Mouse (Mus musculus): ENCODE results near the gene Pik3r2. TPM values are rescaled to one million over a fixed set of nuclear protein-coding genes. Genes with fewer than 3 reads are reported as not detected.
"Not testable (repeated sequence)": the region's sequence is repeated elsewhere in the genome, so short reads cannot be mapped to it uniquely, and the experiment has no call there.

The Pik3r2 gene
- 10 to 100 TPM; 13.3 to 15.1 TPM for total RNA-seq (2021)
- long read RNA-seq, experiment 1, transcript Pik3r2-201 (16 exons, 3,165 nt) = major isoform, 29 of 42 reads
- long read RNA-seq, experiment 1, partial matches to known transcripts = 6 of 42 reads
- long read RNA-seq, experiment 1, other reads (novel, unspliced or antisense) = 7 of 42 reads
- long read RNA-seq, experiment 2, transcript Pik3r2-201 (16 exons, 3,165 nt) = major isoform, 29 of 40 reads
- long read RNA-seq, experiment 2, partial matches to known transcripts = 9 of 40 reads
- long read RNA-seq, experiment 2, other reads (novel, unspliced or antisense) = 2 of 40 reads

DNA sequence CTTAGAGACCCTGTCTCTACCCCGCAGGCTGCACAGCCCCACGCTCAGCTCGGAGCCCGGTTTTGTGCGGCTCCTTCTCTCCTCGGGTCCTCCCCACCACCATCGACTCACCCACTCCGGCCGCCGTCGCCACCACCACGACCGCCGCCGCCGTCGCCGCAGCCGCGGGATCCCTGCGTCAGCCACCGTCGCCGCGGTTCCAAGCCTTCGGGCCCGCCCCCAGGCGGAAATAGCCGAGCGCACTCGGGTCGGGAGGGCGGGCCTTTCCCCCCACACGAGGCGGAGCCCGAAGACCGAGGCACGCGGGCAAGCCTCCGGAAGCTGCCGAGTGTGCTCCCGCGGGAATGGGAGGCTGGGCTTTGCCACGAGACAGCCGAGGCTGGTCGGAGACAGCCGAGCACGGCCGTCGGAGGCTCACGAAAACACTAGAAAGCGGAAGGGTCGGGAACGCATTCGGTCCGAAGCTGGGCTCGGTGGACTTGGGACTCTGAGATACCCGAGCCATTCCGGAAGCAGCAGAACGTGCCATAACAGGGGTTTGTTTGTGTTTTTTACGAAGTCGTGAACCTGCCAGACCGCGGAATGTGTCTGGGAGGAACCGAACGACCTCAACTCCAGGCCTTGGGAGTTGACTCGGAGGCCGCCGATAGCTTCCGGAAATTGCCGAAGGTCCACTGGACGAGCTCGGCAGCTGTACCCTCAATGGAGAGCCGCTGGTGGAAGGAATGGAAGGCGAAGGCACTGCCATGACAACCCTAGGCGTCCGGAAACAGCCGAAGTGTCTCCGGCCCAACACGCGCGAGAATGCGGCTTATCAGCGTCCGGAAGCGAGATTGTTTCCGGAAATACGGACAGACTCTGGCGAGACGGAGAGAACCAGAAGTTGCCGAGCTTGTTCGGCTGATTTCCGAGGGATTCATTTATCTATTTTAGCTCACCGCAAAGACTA lies at the start of gene Pik3r2:
Gene Pik3r2, minus strand, starts transcription at position 218 of the 949 bp plus-strand sequence.
- DNase-seq (ENCODE audit: low spot score) = peak; percentile 98

GRCm38 (mm10) chr8:70825816-70826215 lies 49.3 kb upstream of the Pik3r2 start:
- DNase-seq (ENCODE audit: low spot score) = peak; percentile 73

GRCm38 (mm10) chr8:70823802-70824201 lies 47.3 kb upstream of the Pik3r2 start:
- DNase-seq (ENCODE audit: low spot score) = peak; percentile 61

DNA sequence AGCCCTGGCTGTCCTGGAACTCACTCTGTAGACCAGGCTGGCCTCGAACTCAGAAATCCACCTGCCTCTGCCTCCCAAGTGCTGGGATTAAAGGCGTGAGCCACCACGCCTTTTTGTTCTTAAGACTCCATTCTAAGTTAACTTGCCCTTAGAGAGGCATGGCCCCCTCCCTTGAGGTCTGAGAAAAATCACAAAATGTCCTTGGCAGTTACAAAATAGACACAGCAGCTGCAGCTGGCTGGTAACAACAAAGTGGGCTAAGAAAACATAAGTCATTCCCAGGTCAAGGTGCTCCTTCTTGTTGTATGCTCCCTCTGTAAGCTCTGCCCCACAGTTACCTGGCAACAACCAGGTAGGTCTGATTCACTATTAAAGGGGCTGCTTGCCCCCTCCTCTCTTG lies 46.1 kb upstream of the Pik3r2 start:
- DNase-seq (ENCODE audit: low spot score) = not testable (repeated sequence)

DNA sequence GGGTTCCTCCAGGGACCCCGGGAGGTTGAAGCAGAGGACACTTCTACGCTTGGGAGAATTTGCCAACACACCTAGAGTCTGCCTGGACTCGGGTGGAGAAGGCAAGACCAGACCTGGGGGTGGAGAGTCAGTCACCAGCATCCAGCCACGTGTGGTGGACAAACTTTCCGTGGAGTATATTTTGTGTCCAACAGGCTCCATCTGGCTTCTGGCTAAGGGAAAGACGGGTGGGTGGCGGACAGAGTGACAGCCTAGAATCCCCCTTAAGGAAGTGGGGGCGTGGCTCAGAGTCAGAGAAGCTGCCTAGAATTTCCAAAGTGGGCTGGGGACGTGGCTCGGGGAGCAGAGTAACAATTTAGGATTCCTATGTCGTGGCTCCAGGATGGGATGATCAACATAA lies 45.5 kb upstream of the Pik3r2 start:
- DNase-seq (ENCODE audit: low spot score) = no peak

GRCm38 (mm10) chr8:70821399-70821962 lies 45.0 kb upstream of the Pik3r2 start:
- peak; percentile 80 for DNase-seq (ENCODE audit: low spot score)

- peak; percentile 73 for DNase-seq (ENCODE audit: low spot score)
Observed at GRCm38 (mm10) chr8:70820101-70820935, 43.8 kb upstream of the Pik3r2 start.

- peak; percentile 59 for DNase-seq (ENCODE audit: low spot score)
Observed at GRCm38 (mm10) chr8:70816679-70817078, 40.2 kb upstream of the Pik3r2 start.

DNA sequence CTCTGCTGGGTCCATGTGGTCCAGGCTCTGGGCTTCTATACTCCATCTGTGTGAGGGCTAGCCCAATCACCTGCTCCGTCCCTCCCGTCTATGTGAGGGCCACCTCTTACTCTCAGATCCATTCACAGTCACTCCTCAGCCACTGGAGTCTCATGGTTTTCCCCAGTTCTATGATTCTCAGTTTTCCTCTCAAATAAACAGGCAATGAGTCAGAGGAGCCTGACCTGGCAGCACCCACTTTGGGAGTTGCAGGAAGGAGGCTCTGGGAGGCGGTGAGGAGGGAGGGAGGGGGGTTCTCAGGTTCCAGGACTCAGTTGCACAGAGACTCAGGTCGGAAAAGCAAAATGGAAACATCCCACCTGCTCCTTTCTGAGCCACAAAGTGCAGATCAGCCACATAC lies 36.4 kb upstream of the Pik3r2 start:
- no peak for DNase-seq (ENCODE audit: low spot score)

DNA sequence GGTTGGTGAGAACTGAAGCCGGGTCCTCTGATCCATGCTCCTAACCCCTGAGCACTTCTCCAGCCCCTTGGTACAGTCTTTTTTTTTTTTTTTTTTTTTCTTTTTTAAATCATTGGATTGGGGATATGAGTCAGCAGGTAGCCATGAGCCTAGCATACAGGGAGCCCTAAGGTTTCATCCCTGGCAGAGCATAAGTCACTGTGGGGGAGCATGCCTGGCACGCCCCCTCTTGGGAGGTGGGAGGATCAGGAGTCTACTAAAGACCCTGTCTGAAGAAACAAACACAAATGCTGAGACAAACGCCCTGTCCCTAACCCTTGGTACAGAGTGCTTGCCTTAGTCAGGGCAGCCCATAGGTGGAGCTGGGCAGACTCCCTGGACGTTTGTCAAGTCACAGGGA lies 35.5 kb upstream of the Pik3r2 start:
- no peak for DNase-seq (ENCODE audit: low spot score)

- DNase-seq (ENCODE audit: low spot score) = no peak
Observed at GRCm38 (mm10) chr8:70810962-70811680, 34.6 kb upstream of the Pik3r2 start.

DNA sequence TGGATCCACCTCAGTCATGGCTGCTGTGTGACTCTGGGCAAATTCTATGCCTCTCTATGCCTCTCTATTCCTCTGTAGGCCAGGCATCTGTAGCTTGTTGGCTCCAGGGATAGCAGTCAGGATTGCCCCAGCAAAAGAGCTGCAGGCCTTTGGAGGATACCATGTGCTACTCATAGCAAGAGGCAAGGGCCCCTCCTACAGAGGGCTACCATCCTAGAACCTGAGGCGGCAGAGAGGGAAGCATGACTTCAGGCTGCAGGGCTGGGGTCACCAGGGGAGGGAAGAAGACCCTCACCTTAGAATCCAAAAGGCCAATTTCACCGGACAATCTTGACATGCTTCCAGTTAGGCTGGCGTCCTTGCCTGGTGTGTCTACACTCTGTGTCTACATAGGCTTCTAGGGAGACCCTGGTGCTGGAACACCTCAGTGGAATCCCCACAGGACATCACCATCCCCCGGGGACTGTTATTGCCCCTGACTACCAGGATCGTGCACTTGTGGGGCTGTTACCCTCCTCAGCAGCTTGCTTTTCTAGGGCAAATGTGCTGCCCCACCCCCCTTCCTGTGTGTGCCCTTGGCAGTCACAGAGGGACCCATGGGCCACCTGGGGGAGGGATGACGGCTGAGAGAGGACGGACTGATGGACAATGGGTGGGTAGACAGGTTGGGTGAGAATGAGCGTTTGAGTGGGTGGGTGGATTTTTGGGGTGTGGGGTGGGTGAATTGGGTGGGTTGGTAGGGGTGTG lies 32.6 kb upstream of the Pik3r2 start:
- DNase-seq (ENCODE audit: low spot score) = no peak

- no peak for DNase-seq (ENCODE audit: low spot score)
Observed at GRCm38 (mm10) chr8:70808239-70808638, 31.7 kb upstream of the Pik3r2 start, which contains the start of gene Il12rb1. TSS of gene Il12rb1 (plus strand) at chr8:70808449.

DNA sequence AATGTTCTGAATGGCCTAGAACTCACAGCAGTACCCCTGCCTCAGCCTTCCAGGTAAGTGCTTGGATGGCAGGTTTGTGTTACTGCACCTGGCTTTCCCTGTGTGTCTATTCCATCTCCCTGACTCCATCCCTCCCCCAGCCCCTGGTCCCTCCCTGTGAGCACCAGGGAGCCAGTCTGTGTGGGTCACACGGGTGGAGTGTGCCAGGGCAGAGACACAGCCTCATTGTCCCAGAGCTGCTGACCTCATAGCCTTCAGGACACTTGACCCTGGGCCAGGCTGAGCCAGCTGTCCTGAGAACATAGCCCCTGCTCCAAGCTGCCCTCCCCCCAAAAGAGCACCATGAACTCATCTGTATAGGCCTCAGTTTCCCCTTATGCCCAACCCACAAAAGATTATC lies 30.8 kb upstream of the Pik3r2 start:
- DNase-seq (ENCODE audit: low spot score) = no peak

GRCm38 (mm10) chr8:70806541-70806940 lies 30.0 kb upstream of the Pik3r2 start:
- DNase-seq (ENCODE audit: low spot score) = no peak

- DNase-seq (ENCODE audit: low spot score) = peak; percentile 89
Observed at GRCm38 (mm10) chr8:70804481-70805206, 28.1 kb upstream of the Pik3r2 start, which contains the start of gene Mast3. TSS of gene Mast3 (minus strand) at chr8:70805054.

DNA sequence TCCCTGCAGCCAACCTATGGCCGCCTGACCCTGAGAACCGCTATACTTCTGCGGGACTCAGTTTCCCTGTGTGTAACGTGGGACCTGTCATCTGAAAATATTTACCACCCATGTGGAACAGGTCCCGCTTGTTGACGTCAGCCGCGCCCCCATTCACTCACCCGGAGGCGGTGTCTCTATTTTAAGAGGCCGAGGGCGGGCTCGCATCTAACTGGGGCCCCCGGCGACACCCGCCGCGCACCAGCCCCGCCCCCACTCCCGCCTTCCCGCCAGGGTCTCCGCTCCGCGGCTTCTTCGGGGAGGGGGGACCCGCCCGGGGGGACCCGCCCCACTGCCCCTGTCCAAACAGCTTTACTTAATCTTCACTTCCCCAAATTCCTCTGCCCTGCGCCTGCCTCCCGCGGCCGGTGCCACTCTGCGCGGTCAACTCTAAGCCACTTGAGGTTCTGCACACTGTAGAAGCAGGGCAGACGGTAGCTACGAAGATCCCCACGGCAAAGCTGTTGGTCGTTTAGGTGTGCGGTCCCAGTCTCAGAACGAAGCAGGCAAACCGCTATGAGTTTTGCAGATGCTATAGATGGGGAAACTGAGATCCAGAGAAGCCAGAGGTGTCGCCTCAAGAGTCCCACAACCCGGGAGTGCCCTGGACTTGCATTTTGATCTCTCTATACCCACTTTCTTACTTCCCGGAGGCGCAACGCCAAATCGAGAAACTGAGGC lies 27.4 kb upstream of the Pik3r2 start:
- DNase-seq (ENCODE audit: low spot score) = peak; percentile 47

- no peak for DNase-seq (ENCODE audit: low spot score)
Observed at GRCm38 (mm10) chr8:70802786-70803510, 26.4 kb upstream of the Pik3r2 start.

Measured in gastrocnemius, adult 18-20 months (tissue).